Mouse (Mus musculus) small intestine, adult 2 months (tissue): Measurements from ENCODE around the gene Pdcd1lg2. TPM values are rescaled to one million over a fixed set of nuclear protein-coding genes. Genes with fewer than 3 reads are reported as not detected.

ENCODE experiments used
- H3K27ac ChIP-seq: fragments of 200-500 bp; 2 replicates; pipeline ENCODE4 v1.5.1; 2012; ENCODE audit warnings: low read depth, low read length, control low read depth, inconsistent platforms; ENCODE audit not compliant: insufficient read depth
- H3K27me3 ChIP-seq: fragments of 200-500 bp; 2 replicates; pipeline ENCODE4 v1.6.1; 2012; ENCODE audit warnings: mild to moderate bottlenecking, moderate library complexity, low read length, inconsistent platforms; ENCODE audit not compliant: control insufficient read depth, insufficient read depth
- H3K36me3 ChIP-seq: fragments of 200-500 bp; 2 replicates; pipeline ENCODE4 v1.6.1; 2012; ENCODE audit warnings: mild to moderate bottlenecking, low read length, control low read depth, inconsistent platforms; ENCODE audit not compliant: control insufficient read depth, insufficient read depth
- H3K4me1 ChIP-seq: fragments of 200-500 bp; 2 replicates; pipeline ENCODE4 v1.6.1; 2012; ENCODE audit warnings: low read length, inconsistent platforms, mixed read lengths; ENCODE audit not compliant: control insufficient read depth, insufficient read depth, insufficient read length
- H3K4me3 ChIP-seq: fragments of 200-500 bp; 2 replicates; pipeline ENCODE4 v1.5.1; 2012; ENCODE audit warnings: low read depth, mild to moderate bottlenecking, control low read depth, inconsistent platforms, low read length, moderate library complexity
- CTCF ChIP-seq: fragments of 200-500 bp; IDR thresholded peaks from 2 replicates; pipeline ENCODE4 v1.5.1; 2012; ENCODE audit warnings: low read depth, mild to moderate bottlenecking, control low read depth, inconsistent platforms, low read length, moderate library complexity, mixed read lengths; ENCODE audit not compliant: insufficient replicate concordance, insufficient read length; ENCODE audit errors: extremely low read depth
- POLR2A ChIP-seq: fragments of 200-500 bp; IDR thresholded peaks from 2 replicates; pipeline ENCODE4 v1.6.1; 2012; ENCODE audit warnings: low read depth, mild to moderate bottlenecking, control low read depth, inconsistent platforms, low read length, moderate library complexity
- WGBS: fragments of 180-500 bp; shearing (Covaris S2); methylation state at CpG from one replicate; pipeline ENCODE4 v1.1.7; 2018; 5-methylcytosine and 5-hydroxymethylcytosine counted together
- polyA plus RNA-seq: library from polyadenylated mRNA; depleted of rRNA; stranded (reverse); fragments of >200 nt; gene quantifications from 2 replicates; pipeline ENCODE4 v1.2.3, GENCODE M21; 2012

Gene Pdcd1lg2
- polyA plus RNA-seq, 1 experiment = 0.33 TPM

GRCm38 (mm10) chr19:29487326-29488072 is 76.8 kb downstream of the Pdcd1lg2 start:
- Histone ChIP-seq H3K4me3 (no peak overlapping the region), H3K36me3 (no peaks in the 10 kb centered on the region), H3K27me3 (no peaks in the 10 kb centered on the region), H3K27ac (peak overlapping the region; percentile 61; the same call in 1 of the 2 replicates), H3K4me1 (peaks cover 3% of the 10 kb centered on the region; the same call in 1 of the 2 replicates)
- TF ChIP-seq CTCF (no peak), POLR2A (no peak)
- 80% methylated on average over 14 of the region's 14 CpGs for WGBS

DNA sequence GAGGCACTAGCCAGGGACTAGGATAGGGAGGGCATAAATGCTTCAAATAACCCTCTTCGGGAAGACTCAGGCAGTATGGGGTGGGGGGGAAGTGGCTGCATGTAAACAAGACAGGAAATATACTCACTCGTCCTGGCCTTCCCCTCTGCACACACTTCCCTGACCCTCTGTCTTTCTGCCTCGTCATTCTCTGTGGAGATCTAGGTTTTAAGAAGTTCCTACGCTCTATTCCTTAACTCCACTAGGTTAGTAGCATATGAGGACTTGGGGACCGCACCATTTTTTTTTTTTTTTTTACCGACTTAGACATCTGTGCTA is 77.3 kb downstream of the Pdcd1lg2 start:
- peak overlapping the region; percentile 61; the same call in 1 of the 2 replicates for H3K27ac ChIP-seq
- H3K36me3 ChIP-seq = no peaks in the 10 kb centered on the region
- 54% methylated on average over 6 of the region's 6 CpGs for whole genome bisulfite sequencing
- H3K4me3 ChIP-seq = no peak overlapping the region
- no peaks in the 10 kb centered on the region for H3K27me3 ChIP-seq
- TF ChIP-seq CTCF (no peak), POLR2A (no peak)
- peaks cover 3% of the 10 kb centered on the region; the same call in 1 of the 2 replicates for H3K4me1 ChIP-seq

DNA sequence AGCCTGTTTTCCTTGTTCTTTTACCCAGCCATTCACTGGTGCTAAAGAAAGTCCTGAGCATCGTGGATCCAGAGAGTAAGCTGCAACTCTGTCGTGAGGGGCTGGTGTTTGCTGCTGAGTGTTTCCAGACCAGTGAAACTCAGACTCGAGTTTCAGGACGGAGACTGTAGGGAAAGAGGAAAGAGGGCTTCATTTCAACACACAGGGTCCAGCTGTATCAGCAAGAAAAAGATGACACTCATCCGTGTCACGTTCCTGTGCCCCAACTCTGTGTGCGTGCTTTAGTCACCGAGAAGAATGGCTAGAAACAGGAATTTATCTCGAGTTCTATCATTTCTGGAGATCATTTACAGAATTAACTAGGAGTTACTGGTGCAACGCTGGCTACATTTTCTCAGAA is 77.7 kb downstream of the Pdcd1lg2 start:
- no peaks in the 10 kb centered on the region for H3K36me3 ChIP-seq
- peak overlapping the region; percentile 61; the same call in 1 of the 2 replicates for H3K27ac ChIP-seq
- TF ChIP-seq POLR2A (no peak), CTCF (no peak)
- no peaks in the 10 kb centered on the region for H3K27me3 ChIP-seq
- WGBS = 48% methylated on average over 10 of the region's 10 CpGs
- peaks cover 3% of the 10 kb centered on the region; the same call in 1 of the 2 replicates for H3K4me1 ChIP-seq
- no peak overlapping the region for H3K4me3 ChIP-seq

DNA sequence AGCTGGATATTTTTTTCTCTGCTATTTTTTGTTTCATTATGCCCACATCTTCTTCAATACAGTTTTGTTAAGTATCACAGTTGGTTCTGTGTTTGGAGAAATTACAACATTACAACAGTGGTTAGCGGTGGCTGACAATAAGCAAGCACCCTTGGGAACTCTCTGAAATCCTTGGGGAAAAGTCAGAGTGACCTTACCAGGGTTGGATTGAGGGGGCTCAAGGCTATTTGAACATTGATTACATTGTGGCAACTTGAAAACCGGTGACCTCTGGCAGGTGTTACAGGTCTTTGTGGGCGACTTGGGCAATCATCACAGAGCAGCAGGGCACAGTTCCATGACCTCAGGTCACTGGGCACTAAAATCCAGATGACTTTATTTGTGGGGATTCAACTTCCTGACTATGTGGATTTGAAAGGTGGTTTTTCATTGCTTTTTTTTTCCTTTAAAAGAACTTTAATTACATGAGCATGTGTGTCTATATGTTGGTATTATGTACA is 79.1 kb downstream of the Pdcd1lg2 start:
- no peak overlapping the region for H3K27ac ChIP-seq
- H3K4me1 ChIP-seq = no peaks in the 10 kb centered on the region; the same call in 1 of the 2 replicates
- no peaks in the 10 kb centered on the region for H3K36me3 ChIP-seq
- no peak overlapping the region for H3K4me3 ChIP-seq
- WGBS = 73% methylated on average over 3 of the region's 3 CpGs
- TF ChIP-seq CTCF = no peak
- TF ChIP-seq POLR2A = no peak
- H3K27me3 ChIP-seq = no peaks in the 10 kb centered on the region

- no peak for TF ChIP-seq CTCF
- no peak for TF ChIP-seq POLR2A
- Histone ChIP-seq H3K27me3 (no peaks in the 10 kb centered on the region), H3K4me1 (no peaks in the 10 kb centered on the region; the same call in 1 of the 2 replicates), H3K4me3 (no peak overlapping the region), H3K27ac (no peak overlapping the region), H3K36me3 (no peaks in the 10 kb centered on the region)
- WGBS = 87% methylated on average over 9 of the region's 9 CpGs
Observed at GRCm38 (mm10) chr19:29491467-29491866, 80.7 kb downstream of the Pdcd1lg2 start.

GRCm38 (mm10) chr19:29494454-29494853 is 83.7 kb downstream of the Pdcd1lg2 start:
- Histone ChIP-seq H3K27me3 (no peaks in the 10 kb centered on the region), H3K36me3 (no peaks in the 10 kb centered on the region), H3K4me1 (peaks cover 5% of the 10 kb centered on the region; the same call in 1 of the 2 replicates), H3K27ac (no peak overlapping the region), H3K4me3 (no peak overlapping the region)
- 90% methylated on average over 4 of the region's 4 CpGs for WGBS
- TF ChIP-seq POLR2A = no peak

GRCm38 (mm10) chr19:29496001-29496597 is 85.4 kb downstream of the Pdcd1lg2 start:
- TF ChIP-seq POLR2A (no peak), CTCF (no peak)
- Histone ChIP-seq H3K36me3 (no peaks in the 10 kb centered on the region), H3K4me1 (peaks cover 8% of the 10 kb centered on the region; the same call in 1 of the 2 replicates), H3K27me3 (no peaks in the 10 kb centered on the region), H3K27ac (peak overlapping the region; percentile 34; the same call in 1 of the 2 replicates), H3K4me3 (no peak overlapping the region)
- 67% methylated on average over 6 of the region's 6 CpGs for WGBS
